Mouse (Mus musculus) liver, adult 2 months (tissue): ENCODE data around the gene Slc7a14. TPM values are rescaled to one million over a fixed set of nuclear protein-coding genes. Genes with fewer than 3 reads are reported as not detected.

Experiments
- DNase-seq: peaks from one replicate; pipeline ENCODE4 v3.0.0-alpha.2; 2011; ENCODE audit warnings: low read depth, low spot score; ENCODE audit errors: extremely low read depth
- H3K27ac ChIP-seq: fragments of 200-500 bp; replicated peaks from 2 replicates; pipeline ENCODE4 v1.5.1; 2012; ENCODE audit warnings: low read depth, mild to moderate bottlenecking, control low read depth, inconsistent platforms, low read length; ENCODE audit not compliant: insufficient read depth
- H3K27me3 ChIP-seq: fragments of 200-500 bp; 2 replicates; pipeline ENCODE4 v1.6.1; 2012; ENCODE audit warnings: mild to moderate bottlenecking, moderate library complexity, low read length, inconsistent platforms; ENCODE audit not compliant: control insufficient read depth, insufficient read depth
- H3K36me3 ChIP-seq: fragments of 200-500 bp; 2 replicates; pipeline ENCODE4 v1.6.1; 2012; ENCODE audit warnings: low read length, inconsistent platforms; ENCODE audit not compliant: control insufficient read depth, insufficient read depth
- H3K4me1 ChIP-seq: fragments of 200-500 bp; 2 replicates; pipeline ENCODE4 v1.6.1; 2011; ENCODE audit warnings: low read length; ENCODE audit not compliant: control insufficient read depth, insufficient read depth
- H3K4me3 ChIP-seq: fragments of 200-500 bp; 2 replicates; pipeline ENCODE4 v1.5.1; 2011; ENCODE audit warnings: low read depth, mild to moderate bottlenecking, control low read depth, low read length, moderate library complexity; ENCODE audit not compliant: insufficient read depth
- H3K79me2 ChIP-seq: fragments of 200-500 bp; 2 replicates; pipeline ENCODE4 v1.6.1; 2012; ENCODE audit warnings: inconsistent platforms, mild to moderate bottlenecking, low read length, moderate library complexity; ENCODE audit not compliant: control insufficient read depth, insufficient read depth
- H3K9ac ChIP-seq: fragments of 200-500 bp; 2 replicates; pipeline ENCODE4 v1.6.1; 2012; ENCODE audit warnings: low read depth, mild to moderate bottlenecking, control low read depth, inconsistent platforms, low read length
- CTCF ChIP-seq: fragments of 200-500 bp; IDR thresholded peaks from 2 replicates; pipeline ENCODE4 v1.5.1; 2011; ENCODE audit warnings: low read depth, low read length, control low read depth
- POLR2A ChIP-seq: fragments of 200-500 bp; IDR thresholded peaks from 2 replicates; pipeline ENCODE4 v1.6.1; 2011; ENCODE audit warnings: low read length, control low read depth; ENCODE audit not compliant: insufficient read depth; ENCODE audit errors: extremely low read depth
- WGBS: fragments of 180-500 bp; shearing (Covaris S2); methylation state at CpG from one replicate; pipeline ENCODE4 v1.1.7; 2018; 5-methylcytosine and 5-hydroxymethylcytosine counted together
- polyA plus RNA-seq: library from polyadenylated mRNA; depleted of rRNA; stranded (reverse); fragments of >200 nt; gene quantifications from 2 replicates; pipeline ENCODE4 v1.2.3, GENCODE M21; 2012
- total RNA-seq: library from RNA; depleted of rRNA; stranded (reverse); fragments of >200 nt; gene quantifications from 2 replicates; pipeline ENCODE4 v1.2.3, GENCODE M21; 2014

Gene Slc7a14
- total and polyA plus RNA-seq, 2 experiments: not detected

DNA sequence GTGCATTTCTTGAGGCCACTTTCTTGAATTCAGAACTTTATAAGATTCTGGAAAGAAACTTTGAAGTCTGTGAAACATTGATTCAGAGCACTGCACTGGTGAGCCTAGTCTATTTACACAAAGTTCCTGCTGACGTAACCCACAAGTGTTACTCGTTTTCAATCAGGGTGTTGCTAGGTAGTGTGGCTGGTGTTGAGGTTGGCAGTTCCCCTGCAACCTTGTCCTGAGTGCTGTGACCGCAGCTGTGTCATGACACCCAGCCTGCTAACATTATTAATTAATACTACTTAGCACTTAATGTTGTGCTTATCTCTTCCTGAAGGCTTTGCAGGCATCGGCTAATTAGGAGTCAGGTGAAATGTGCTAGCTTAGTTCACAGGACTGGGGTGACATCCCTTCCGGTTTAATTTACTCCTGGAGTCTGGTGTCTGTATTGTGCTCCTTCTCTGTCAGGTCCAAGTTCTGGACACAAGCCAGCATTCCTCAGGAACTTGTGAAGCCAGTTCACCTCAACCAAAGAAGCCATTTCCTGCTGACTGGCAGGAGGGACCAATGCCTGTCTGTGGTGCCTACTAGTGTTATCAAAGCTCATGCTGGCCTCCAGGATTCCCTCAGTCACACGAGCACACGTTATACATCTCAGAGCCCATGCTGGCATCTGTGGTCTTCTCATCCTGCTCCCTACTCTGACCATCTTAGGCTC is 50.5 kb downstream of the Slc7a14 start:
- no peak for TF ChIP-seq POLR2A
- TF ChIP-seq CTCF: no peak
- Histone ChIP-seq H3K36me3 (no peaks in the 10 kb centered on the region), H3K4me1 (no peaks in the 10 kb centered on the region), H3K4me3 (no peak overlapping the region), H3K27ac (no peak overlapping the region), H3K9ac (no peak overlapping the region), H3K79me2 (no peaks in the 10 kb centered on the region), H3K27me3 (no peaks in the 10 kb centered on the region)
- no peak for DNase-seq
- 59% methylated on average over 7 of the region's 7 CpGs for WGBS

- 74% methylated on average over 7 of the region's 7 CpGs for WGBS
Observed at GRCm38 (mm10) chr3:31254427-31254826, 55.8 kb downstream of the Slc7a14 start.

DNA sequence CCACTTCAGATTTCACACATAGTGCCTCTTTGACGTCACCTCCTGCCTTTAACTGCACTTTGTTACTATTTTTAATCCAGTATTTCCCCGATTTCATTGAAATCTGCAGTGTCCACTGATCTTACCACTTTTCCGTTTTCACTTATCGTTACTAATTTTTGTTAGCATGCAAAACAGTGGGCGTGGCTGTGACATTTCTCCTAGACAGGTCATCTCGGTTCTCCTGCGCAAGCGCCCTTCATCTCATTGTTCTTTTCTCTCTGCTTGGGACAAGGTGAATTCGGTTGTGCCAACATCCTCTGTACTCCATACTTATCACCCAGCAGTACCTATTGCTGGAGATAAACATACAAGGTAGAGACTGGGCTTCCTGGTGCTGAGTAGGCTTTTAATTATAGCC is 56.3 kb downstream of the Slc7a14 start:
- no peak for TF ChIP-seq POLR2A
- TF ChIP-seq CTCF: no peak
- 78% methylated on average over 9 of the region's 9 CpGs for WGBS

More at GRCm38 (mm10) chr3:31254427-31254826, 55.8 kb downstream of the Slc7a14 start:
- DNase-seq: no peak
- H3K4me1 ChIP-seq: no peaks in the 10 kb centered on the region
- H3K27ac ChIP-seq: no peak overlapping the region
- H3K27me3 ChIP-seq: no peaks in the 10 kb centered on the region
- H3K79me2 ChIP-seq: no peaks in the 10 kb centered on the region
- no peak overlapping the region for H3K4me3 ChIP-seq
- no peak overlapping the region for H3K9ac ChIP-seq
- no peaks in the 10 kb centered on the region for H3K36me3 ChIP-seq
- TF ChIP-seq POLR2A (no peak), CTCF (no peak)

DNA sequence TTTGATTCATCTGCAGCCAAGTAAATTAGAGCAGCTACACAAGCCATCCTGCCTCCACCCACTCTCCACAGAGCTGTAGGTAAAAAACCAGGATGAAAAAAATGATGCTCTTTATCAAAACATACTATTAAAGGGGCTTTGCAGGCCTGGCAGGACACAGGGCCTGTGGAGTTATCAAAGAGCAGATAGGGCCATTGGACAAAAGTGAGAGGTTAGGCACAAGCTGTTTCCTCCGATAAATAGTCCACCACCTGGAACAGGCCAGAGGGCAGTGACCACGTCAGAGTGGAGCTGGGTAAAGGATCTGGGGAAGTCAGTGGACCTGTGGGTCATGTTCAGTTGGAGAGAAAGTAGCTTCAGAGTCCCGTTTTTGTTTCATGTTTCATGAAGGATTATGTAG is 57.6 kb downstream of the Slc7a14 start:
- no peaks in the 10 kb centered on the region for H3K27me3 ChIP-seq
- H3K79me2 ChIP-seq: no peaks in the 10 kb centered on the region

More for the DNA sequence above, 56.3 kb downstream of the Slc7a14 start:
- no peaks in the 10 kb centered on the region for H3K79me2 ChIP-seq
- DNase-seq: no peak
- H3K9ac ChIP-seq: no peak overlapping the region
- H3K27me3 ChIP-seq: no peaks in the 10 kb centered on the region
- no peak overlapping the region for H3K27ac ChIP-seq
- H3K4me1 ChIP-seq: no peaks in the 10 kb centered on the region
- H3K36me3 ChIP-seq: no peaks in the 10 kb centered on the region
- H3K4me3 ChIP-seq: no peak overlapping the region

GRCm38 (mm10) chr3:31243478-31243877 is 66.7 kb downstream of the Slc7a14 start:
- Histone ChIP-seq H3K36me3 (no peaks in the 10 kb centered on the region), H3K27me3 (no peaks in the 10 kb centered on the region), H3K4me3 (no peak overlapping the region), H3K9ac (no peak overlapping the region), H3K79me2 (no peaks in the 10 kb centered on the region), H3K27ac (no peak overlapping the region), H3K4me1 (no peaks in the 10 kb centered on the region)
- no peak for DNase-seq
- 62% methylated on average over 1 of the region's 1 CpGs for WGBS
- TF ChIP-seq POLR2A: no peak

More for the DNA sequence above, 57.6 kb downstream of the Slc7a14 start:
- no peak overlapping the region for H3K9ac ChIP-seq
- WGBS: 63% methylated on average over 3 of the region's 3 CpGs
- no peaks in the 10 kb centered on the region for H3K4me1 ChIP-seq
- H3K36me3 ChIP-seq: no peaks in the 10 kb centered on the region
- no peak overlapping the region for H3K4me3 ChIP-seq
- no peak for DNase-seq
- TF ChIP-seq CTCF (no peak), POLR2A (no peak)
- H3K27ac ChIP-seq: no peak overlapping the region

- no peaks in the 10 kb centered on the region for H3K4me1 ChIP-seq
- H3K27ac ChIP-seq: no peak overlapping the region
- WGBS: 90% methylated on average over 8 of the region's 8 CpGs
Observed at GRCm38 (mm10) chr3:31240840-31241239, 69.3 kb downstream of the Slc7a14 start.

More at GRCm38 (mm10) chr3:31240840-31241239, 69.3 kb downstream of the Slc7a14 start:
- Histone ChIP-seq H3K4me3 (no peak overlapping the region), H3K36me3 (no peaks in the 10 kb centered on the region), H3K79me2 (no peaks in the 10 kb centered on the region), H3K9ac (no peak overlapping the region), H3K27me3 (no peaks in the 10 kb centered on the region)
- no peak for TF ChIP-seq CTCF
- no peak for DNase-seq
